8 mouse cellular contexts compared by ENCODE assay signal in genomic region chr6:141381473-141381872, GRCm38 (mm10).
DNase-seq lines count a peak whose midpoint lies in the region; ATAC-seq and TF ChIP-seq lines count a peak whose summit lies in the region.

No protein-coding gene starts in this region.

- 0 out of 2 replicates have a peak, but pooled peaks have one; percentile 67 for ATAC-seq in embryonic facial prominence, embryonic 13.5 days (ENCODE audit: insufficient number of reproducible peaks, insufficient read depth, low FRiP score, low TSS enrichment, low read depth)
- peak; percentile 93 for ATAC-seq in kidney, embryonic 16.5 days (ENCODE audit: low FRiP score, low TSS enrichment)
- peak; percentile 55; the same call in 1 of the 2 replicates for ATAC-seq in midbrain, embryonic 11.5 days (ENCODE audit: low FRiP score)

- no peak overlapping the region for H3K4me3 ChIP-seq in embryonic facial prominence, embryonic 13.5 days
- H3K4me3 ChIP-seq in kidney, embryonic 16.5 days (ENCODE audit: low read length): 0 out of 2 replicates have a peak overlapping the region, but pooled peaks have one; percentile 8
- H3K4me3 ChIP-seq in midbrain, embryonic 11.5 days (ENCODE audit: low read depth, low read length): no peak overlapping the region
- no peak overlapping the region for H3K4me3 ChIP-seq in thymus, adult 2 months (ENCODE audit: control insufficient read depth, insufficient read depth, low read length)

- peak; percentile 31 for DNase-seq in heart, adult 8-10 months (ENCODE audit: low spot score)
- peak; percentile 84 for DNase-seq in midbrain, embryonic 11.5 days (ENCODE audit: low spot score, missing footprints)
- no peak for DNase-seq in thymus, adult 2 months
- no peak for DNase-seq in gastrocnemius, postnatal 4 days (ENCODE audit: low spot score in 2 of 2)
- no peak for DNase-seq in right cerebral cortex, adult 2 months (ENCODE audit: low spot score in 2 of 2)
- no peak for DNase-seq in cerebellum, postnatal 4 days (ENCODE audit: low spot score in 2 of 2)

- H3K9me3 ChIP-seq in embryonic facial prominence, embryonic 13.5 days: no peaks in the 10 kb centered on the region
- no peaks in the 10 kb centered on the region for H3K9me3 ChIP-seq in kidney, embryonic 16.5 days (ENCODE audit: low read length)
- no peaks in the 10 kb centered on the region for H3K9me3 ChIP-seq in midbrain, embryonic 11.5 days (ENCODE audit: control insufficient read depth, low read length)

- TF ChIP-seq CTCF in thymus, adult 2 months (IDR thresholded peaks at IDR 0.05; ENCODE audit: borderline replicate concordance, control insufficient read depth, extremely low read depth, insufficient read depth, low read length, poor library complexity): no peak

- no peak overlapping the region for H3K9ac ChIP-seq in embryonic facial prominence, embryonic 13.5 days
- no peak overlapping the region; the same call in 1 of the 2 replicates for H3K9ac ChIP-seq in kidney, embryonic 16.5 days (replicated peaks; ENCODE audit: low read length)
- H3K9ac ChIP-seq in midbrain, embryonic 11.5 days (ENCODE audit: low read length): no peak overlapping the region

- no peaks in the 10 kb centered on the region for H3K36me3 ChIP-seq in embryonic facial prominence, embryonic 13.5 days
- no peaks in the 10 kb centered on the region for H3K36me3 ChIP-seq in kidney, embryonic 16.5 days (ENCODE audit: insufficient read depth, low read length)
- H3K36me3 ChIP-seq in midbrain, embryonic 11.5 days (ENCODE audit: control insufficient read depth, insufficient read depth, low read length): no peaks in the 10 kb centered on the region
- no peaks in the 10 kb centered on the region for H3K36me3 ChIP-seq in thymus, adult 2 months (ENCODE audit: control insufficient read depth, insufficient read depth, low read length)

- no peak for TF ChIP-seq POLR2A in thymus, adult 2 months (IDR thresholded peaks at IDR 0.05; ENCODE audit: control insufficient read depth, extremely low read depth, insufficient read depth, low read length, poor library complexity)

- 18% methylated on average over 8 of the region's 8 CpGs for WGBS in embryonic facial prominence, embryonic 13.5 days
- WGBS in kidney, embryonic 16.5 days: 13% methylated on average over 8 of the region's 8 CpGs
- WGBS in midbrain, embryonic 11.5 days: 70% methylated on average over 8 of the region's 8 CpGs
- WGBS in thymus, adult 2 months: 91% methylated on average over 8 of the region's 8 CpGs

- H3K4me2 ChIP-seq in embryonic facial prominence, embryonic 13.5 days: peak overlapping the region; percentile 50
- peak overlapping the region; percentile 33 for H3K4me2 ChIP-seq in kidney, embryonic 16.5 days (replicated peaks; ENCODE audit: low read depth, low read length)
- H3K4me2 ChIP-seq in midbrain, embryonic 11.5 days: no peak overlapping the region

- peaks cover 33% of the 10 kb centered on the region for H3K4me1 ChIP-seq in embryonic facial prominence, embryonic 13.5 days
- peaks cover 28% of the 10 kb centered on the region for H3K4me1 ChIP-seq in kidney, embryonic 16.5 days (ENCODE audit: insufficient read depth, low read length)
- peaks cover 4% of the 10 kb centered on the region; the same call in 1 of the 2 replicates for H3K4me1 ChIP-seq in midbrain, embryonic 11.5 days (ENCODE audit: control insufficient read depth, insufficient read depth, low read length)
- no peaks in the 10 kb centered on the region for H3K4me1 ChIP-seq in thymus, adult 2 months (replicated peaks; ENCODE audit: control insufficient read depth, insufficient read depth, low read length)

- H3K27me3 ChIP-seq in embryonic facial prominence, embryonic 13.5 days: no peaks in the 10 kb centered on the region
- no peaks in the 10 kb centered on the region for H3K27me3 ChIP-seq in kidney, embryonic 16.5 days (ENCODE audit: insufficient read depth, low read length)
- no peaks in the 10 kb centered on the region for H3K27me3 ChIP-seq in midbrain, embryonic 11.5 days (ENCODE audit: control insufficient read depth, insufficient read depth, low read length)
- H3K27me3 ChIP-seq in thymus, adult 2 months (ENCODE audit: control insufficient read depth, insufficient read depth, low read length): no peaks in the 10 kb centered on the region

- peak overlapping the region; percentile 39 for H3K27ac ChIP-seq in embryonic facial prominence, embryonic 13.5 days
- peak overlapping the region; percentile 79 for H3K27ac ChIP-seq in kidney, embryonic 16.5 days (ENCODE audit: low read length)
- H3K27ac ChIP-seq in midbrain, embryonic 11.5 days (ENCODE audit: low read depth, low read length): no peak overlapping the region
- H3K27ac ChIP-seq in thymus, adult 2 months (ENCODE audit: control insufficient read depth, insufficient read depth, low read length): no peak overlapping the region

Comparison
In these comparisons a context has a peak if more than half of its experiments do, and no peak if none do; other contexts are left out.
1. H3K27ac ChIP-seq: peak in embryonic facial prominence, embryonic 13.5 days (single experiment) and kidney, embryonic 16.5 days (single experiment); none in midbrain, embryonic 11.5 days (single experiment) and thymus, adult 2 months (single experiment).
2. DNase-seq: peak in heart, adult 8-10 months (single experiment) and midbrain, embryonic 11.5 days (single experiment); none in thymus, adult 2 months (single experiment), gastrocnemius, postnatal 4 days (0 of 2), right cerebral cortex, adult 2 months (0 of 2) and cerebellum, postnatal 4 days (0 of 2).
3. Peak in every context shown above with its lines, with median percentiles within 50 percentile points of each other: ATAC-seq.